Mouse (Mus musculus) kidney, embryonic 14.5 days (tissue): ENCODE measurements at regions not wholly inside any gene's neighbourhood (a gene's known extent, or its start where the extent isn't known, plus 50 kb on each side); places are given as distances from the start of the nearest gene placed in this dataset.

ENCODE experiments used
- ATAC-seq: fragments of 200-750 bp; cut with Nextera tagmentation; 2 replicates; pipeline ENCODE4 v1.8.0; 2017; ENCODE audit warnings: moderate number of reproducible peaks, mild to moderate bottlenecking, moderate TSS enrichment, moderate library complexity; ENCODE audit not compliant: low FRiP score, low TSS enrichment
- H3K27ac ChIP-seq: fragments of 300-500 bp; sonication (generic); 2 replicates; pipeline ENCODE4 v1.5.1; 2014; ENCODE audit warnings: low read depth, mild to moderate bottlenecking, low read length, moderate library complexity, mixed read lengths
- H3K27me3 ChIP-seq: fragments of 300-500 bp; sonication (generic); 2 replicates; pipeline ENCODE4 v1.6.1; 2014; ENCODE audit warnings: mild to moderate bottlenecking, low read length; ENCODE audit not compliant: control insufficient read depth, insufficient read depth
- H3K36me3 ChIP-seq: fragments of 300-500 bp; sonication (generic); 2 replicates; pipeline ENCODE4 v1.6.1; 2014; ENCODE audit warnings: low read length, mixed read lengths; ENCODE audit not compliant: control insufficient read depth, insufficient read depth
- H3K4me1 ChIP-seq: fragments of 300-500 bp; sonication (generic); 2 replicates; pipeline ENCODE4 v1.6.1; 2014; ENCODE audit warnings: low read length, mixed read lengths; ENCODE audit not compliant: control insufficient read depth, insufficient read depth
- H3K4me2 ChIP-seq: fragments of 300-500 bp; sonication (generic); replicated peaks from 2 replicates; pipeline ENCODE4 v1.6.1; 2014; ENCODE audit warnings: low read depth, mild to moderate bottlenecking, low read length
- H3K4me3 ChIP-seq: fragments of 300-500 bp; sonication (generic); 2 replicates; pipeline ENCODE4 v1.5.1; 2014; ENCODE audit warnings: mild to moderate bottlenecking, low read length
- H3K9ac ChIP-seq: fragments of 300-500 bp; sonication (generic); 2 replicates; pipeline ENCODE4 v1.6.1; 2014; ENCODE audit warnings: low read depth, mild to moderate bottlenecking, low read length, moderate library complexity
- H3K9me3 ChIP-seq: fragments of 300-500 bp; sonication (generic); 2 replicates; pipeline ENCODE4 v1.6.1; 2016; ENCODE audit warnings: low read length; ENCODE audit not compliant: control insufficient read depth
- WGBS: fragments of 180-500 bp; shearing (Covaris S2); extraction: QIAGEN DNeasy Blood & Tissue Kit; methylation state at CpG from one replicate; pipeline ENCODE4 v1.1.7; 2014; 5-methylcytosine and 5-hydroxymethylcytosine counted together

GRCm38 (mm10) chr15:97464737-97465136 is 217.7 kb upstream of the Amigo2 start:
- Histone ChIP-seq H3K4me2 (no peak overlapping the region), H3K4me1 (no peaks in the 10 kb centered on the region), H3K4me3 (no peak overlapping the region), H3K9me3 (no peaks in the 10 kb centered on the region), H3K9ac (no peak overlapping the region), H3K36me3 (no peaks in the 10 kb centered on the region), H3K27me3 (no peaks in the 10 kb centered on the region), H3K27ac (no peak overlapping the region)
- 82% methylated on average over 9 of the region's 9 CpGs for WGBS
- no peak for ATAC-seq

GRCm38 (mm10) chr15:97462587-97462986 is 215.5 kb upstream of the Amigo2 start:
- no peaks in the 10 kb centered on the region for H3K9me3 ChIP-seq
- no peaks in the 10 kb centered on the region for H3K4me1 ChIP-seq
- no peak overlapping the region for H3K27ac ChIP-seq
- no peak overlapping the region for H3K4me2 ChIP-seq
- H3K27me3 ChIP-seq, result no peaks in the 10 kb centered on the region
- ATAC-seq, result no peak
- H3K36me3 ChIP-seq, result no peaks in the 10 kb centered on the region
- no peak overlapping the region for H3K4me3 ChIP-seq
- 73% methylated on average over 2 of the region's 2 CpGs for WGBS
- H3K9ac ChIP-seq, result no peak overlapping the region

GRCm38 (mm10) chr15:97462006-97462405 is 214.9 kb upstream of the Amigo2 start:
- Histone ChIP-seq H3K9me3 (no peaks in the 10 kb centered on the region), H3K4me2 (no peak overlapping the region), H3K4me3 (no peak overlapping the region), H3K27ac (no peak overlapping the region), H3K4me1 (no peaks in the 10 kb centered on the region), H3K36me3 (no peaks in the 10 kb centered on the region), H3K27me3 (no peaks in the 10 kb centered on the region), H3K9ac (no peak overlapping the region)
- WGBS, result 83% methylated on average over 7 of the region's 7 CpGs
- no peak for ATAC-seq

GRCm38 (mm10) chr15:97461060-97461459 is 214.0 kb upstream of the Amigo2 start:
- Histone ChIP-seq H3K4me1 (no peaks in the 10 kb centered on the region), H3K27me3 (no peaks in the 10 kb centered on the region), H3K27ac (no peak overlapping the region), H3K36me3 (no peaks in the 10 kb centered on the region), H3K9me3 (no peaks in the 10 kb centered on the region), H3K4me2 (no peak overlapping the region), H3K4me3 (no peak overlapping the region), H3K9ac (no peak overlapping the region)
- 78% methylated on average over 7 of the region's 7 CpGs for WGBS
- ATAC-seq, result no peak

GRCm38 (mm10) chr15:97460360-97460719 is 213.3 kb upstream of the Amigo2 start:
- no peaks in the 10 kb centered on the region for H3K36me3 ChIP-seq
- ATAC-seq, result no peak
- H3K4me1 ChIP-seq, result no peaks in the 10 kb centered on the region
- H3K27ac ChIP-seq, result no peak overlapping the region
- H3K4me3 ChIP-seq, result no peak overlapping the region
- H3K9ac ChIP-seq, result no peak overlapping the region
- WGBS, result 86% methylated on average over 7 of the region's 7 CpGs
- no peak overlapping the region for H3K4me2 ChIP-seq
- H3K9me3 ChIP-seq, result no peaks in the 10 kb centered on the region
- no peaks in the 10 kb centered on the region for H3K27me3 ChIP-seq

- no peaks in the 10 kb centered on the region for H3K9me3 ChIP-seq
- no peak overlapping the region for H3K4me3 ChIP-seq
- H3K27me3 ChIP-seq, result no peaks in the 10 kb centered on the region
- H3K4me1 ChIP-seq, result no peaks in the 10 kb centered on the region
- WGBS, result 82% methylated on average over 19 of the region's 19 CpGs
- H3K36me3 ChIP-seq, result no peaks in the 10 kb centered on the region
- no peak overlapping the region for H3K27ac ChIP-seq
- no peak overlapping the region for H3K4me2 ChIP-seq
- ATAC-seq, result no peak
- H3K9ac ChIP-seq, result no peak overlapping the region
Observed at GRCm38 (mm10) chr15:97459606-97460359, 212.7 kb upstream of the Amigo2 start.

GRCm38 (mm10) chr15:97458748-97459221 is 211.7 kb upstream of the Amigo2 start:
- Histone ChIP-seq H3K4me2 (peak overlapping the region; percentile 21), H3K36me3 (no peaks in the 10 kb centered on the region), H3K27me3 (no peaks in the 10 kb centered on the region), H3K4me1 (no peaks in the 10 kb centered on the region), H3K4me3 (no peak overlapping the region), H3K9ac (no peak overlapping the region), H3K27ac (no peak overlapping the region), H3K9me3 (no peaks in the 10 kb centered on the region)
- WGBS, result 74% methylated on average over 11 of the region's 11 CpGs
- ATAC-seq, result no peak

GRCm38 (mm10) chr15:97458139-97458747 is 211.2 kb upstream of the Amigo2 start:
- Histone ChIP-seq H3K4me3 (no peak overlapping the region), H3K36me3 (no peaks in the 10 kb centered on the region), H3K9me3 (no peaks in the 10 kb centered on the region), H3K4me2 (peak overlapping the region; percentile 21), H3K27me3 (no peaks in the 10 kb centered on the region), H3K9ac (no peak overlapping the region), H3K4me1 (no peaks in the 10 kb centered on the region), H3K27ac (no peak overlapping the region)
- WGBS, result 36% methylated on average over 17 of the region's 17 CpGs
- no peak for ATAC-seq

- no peak for ATAC-seq
- WGBS, result 83% methylated on average over 8 of the region's 8 CpGs
- no peaks in the 10 kb centered on the region for H3K27me3 ChIP-seq
Observed at GRCm38 (mm10) chr15:97457468-97457867, 210.4 kb upstream of the Amigo2 start.

More at GRCm38 (mm10) chr15:97457468-97457867, 210.4 kb upstream of the Amigo2 start:
- Histone ChIP-seq H3K4me3 (no peak overlapping the region), H3K27ac (no peak overlapping the region), H3K4me2 (no peak overlapping the region), H3K36me3 (no peaks in the 10 kb centered on the region), H3K9me3 (no peaks in the 10 kb centered on the region), H3K9ac (no peak overlapping the region), H3K4me1 (no peaks in the 10 kb centered on the region)
